Mouse (Mus musculus) liver (tissue): ENCODE measurements at regions not wholly inside any gene's neighbourhood (a gene's known extent, or its start where the extent isn't known, plus 50 kb on each side); places are given as distances from the start of the nearest gene placed in this dataset.

ENCODE experiments used
- DNase-seq: peaks from one replicate; pipeline ENCODE4 v3.0.0-alpha.2; 2020; ENCODE audit warnings: mixed read lengths

DNA sequence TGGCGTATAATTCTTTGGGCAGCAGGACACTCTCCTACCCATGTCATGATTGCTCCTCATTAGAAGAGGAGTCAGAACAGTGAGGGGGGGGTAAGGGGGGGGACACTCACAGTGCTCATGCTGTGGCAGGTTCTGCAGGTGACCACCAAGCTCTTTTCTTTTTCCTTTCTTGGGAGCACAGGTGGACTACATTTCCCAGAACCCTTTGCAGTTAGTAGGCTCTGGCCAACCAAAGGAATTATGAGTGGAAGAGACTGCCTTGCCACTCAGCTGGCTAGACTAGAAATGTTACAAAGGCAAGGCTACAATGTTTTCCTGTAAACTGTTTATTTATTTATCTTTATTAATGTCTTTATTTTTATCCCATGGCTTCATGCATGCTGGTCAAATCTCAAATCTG, 53.6 kb upstream of the Ifnlr1 start:
- DNase-seq, result no peak

DNA sequence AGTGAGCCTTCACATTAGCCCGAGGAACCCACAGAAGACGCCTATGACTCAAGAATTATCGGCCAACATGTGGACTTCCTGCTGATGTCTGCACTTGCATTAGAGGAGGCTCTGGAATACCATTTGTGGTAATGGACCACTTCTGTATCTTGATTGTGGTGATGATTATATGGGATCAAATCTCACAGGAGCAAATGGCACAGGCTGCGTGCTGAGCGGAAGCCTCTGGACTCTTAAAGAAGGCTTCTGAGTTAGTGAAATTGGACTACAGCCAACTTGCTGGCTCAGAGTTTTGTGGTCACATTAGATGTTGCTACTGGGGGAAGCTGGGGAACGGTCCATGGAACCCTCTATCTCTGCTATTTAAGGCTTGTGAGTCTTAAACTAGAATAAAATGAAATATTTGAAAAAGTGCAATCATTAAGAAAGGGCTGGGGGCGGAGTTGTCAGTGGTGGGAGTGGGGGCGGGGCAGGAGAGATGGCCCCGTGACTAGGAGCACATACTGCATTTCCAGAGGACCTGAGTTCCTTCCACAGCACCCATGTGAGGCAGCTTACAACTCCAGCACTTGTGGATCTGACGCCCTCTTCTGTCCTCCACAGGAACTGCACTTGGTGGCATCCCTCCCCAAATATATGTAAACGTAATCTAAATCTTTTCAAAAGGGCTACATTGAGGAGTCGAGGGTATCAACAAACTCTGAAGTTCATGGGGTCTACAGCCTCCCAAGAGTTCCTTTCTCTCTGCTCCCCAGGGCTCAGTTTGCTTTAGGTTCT, 56.1 kb upstream of the Ifnlr1 start:
- DNase-seq, result no peak

DNA sequence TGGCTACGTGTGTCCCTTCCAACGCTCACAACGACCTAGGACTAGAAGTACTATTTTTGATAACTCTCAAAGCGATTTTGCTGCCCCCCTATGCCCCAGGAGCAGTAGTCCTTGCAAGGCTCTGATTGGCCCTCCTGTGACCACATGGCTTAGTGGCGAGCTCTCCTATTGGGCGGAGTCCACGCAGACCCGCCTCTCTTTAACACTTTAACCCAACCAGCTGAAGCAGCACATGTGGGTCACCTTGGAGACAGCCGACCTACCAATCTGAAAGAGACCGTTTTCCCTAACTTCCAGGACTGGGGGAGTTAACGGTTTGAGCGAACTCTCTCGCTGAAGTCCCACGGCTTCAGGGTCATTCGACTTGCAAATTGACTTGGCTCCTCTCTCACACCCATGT, 53.0 kb upstream of the Grhl3 start:
- DNase-seq, result no peak

DNA sequence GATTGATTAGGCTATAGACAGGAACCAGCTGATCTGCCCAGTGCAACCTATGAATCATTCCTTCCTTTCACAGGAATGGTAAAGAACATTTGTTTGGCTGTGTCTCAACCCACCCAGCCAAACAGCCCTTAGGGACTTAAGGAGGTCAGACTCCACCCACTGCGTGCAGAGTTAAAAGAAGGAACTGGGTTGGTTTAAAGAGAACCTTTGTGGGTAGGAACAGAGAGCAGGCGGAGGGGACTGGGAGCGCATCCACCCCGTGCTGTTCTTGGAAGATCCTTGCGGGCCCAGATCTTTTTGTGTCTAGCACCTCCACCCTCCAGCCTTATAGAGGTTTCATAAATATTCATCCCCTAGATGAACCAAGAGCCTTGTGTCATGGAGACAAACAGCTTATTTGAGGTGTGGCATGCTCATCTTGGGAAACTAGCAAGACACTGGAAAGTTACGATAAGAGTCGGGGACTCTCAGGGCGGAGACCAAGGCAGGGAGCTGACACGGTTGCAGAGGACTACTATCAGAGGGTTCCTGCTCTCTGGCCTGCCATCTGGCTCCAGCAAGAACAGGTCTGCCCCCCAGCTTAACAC, 49.8 kb upstream of the Grhl3 start:
- peak; percentile 89 for DNase-seq
